Mouse (Mus musculus) thymus, adult 2 months (tissue): ENCODE results near the gene Als2. TPM values are rescaled to one million over a fixed set of nuclear protein-coding genes. Genes with fewer than 3 reads are reported as not detected.
A peak's percentile ranks its signal among the peaks of the same experiment; 100 is the strongest.

Source experiments
- DNase-seq: peaks from one replicate; pipeline ENCODE4 v3.0.0; 2021
- H3K27ac ChIP-seq: fragments of 200-500 bp; 2 replicates; pipeline ENCODE4 v1.5.1; 2012; ENCODE audit warnings: low read length, control low read depth; ENCODE audit not compliant: control insufficient read depth, insufficient read depth
- H3K27me3 ChIP-seq: fragments of 200-500 bp; 2 replicates; pipeline ENCODE4 v1.6.1; 2012; ENCODE audit warnings: mild to moderate bottlenecking, low read length, moderate library complexity, mixed read lengths; ENCODE audit not compliant: control insufficient read depth, insufficient read depth
- H3K36me3 ChIP-seq: fragments of 200-500 bp; 2 replicates; pipeline ENCODE4 v1.6.1; 2012; ENCODE audit warnings: mild to moderate bottlenecking, low read length, moderate library complexity; ENCODE audit not compliant: control insufficient read depth, insufficient read depth
- H3K4me1 ChIP-seq: fragments of 200-500 bp; replicated peaks from 2 replicates; pipeline ENCODE4 v1.6.1; 2012; ENCODE audit warnings: low read length; ENCODE audit not compliant: control insufficient read depth, insufficient read depth
- H3K4me3 ChIP-seq: fragments of 200-500 bp; 2 replicates; pipeline ENCODE4 v1.5.1; 2012; ENCODE audit warnings: mild to moderate bottlenecking, low read length, control low read depth, moderate library complexity; ENCODE audit not compliant: control insufficient read depth, insufficient read depth
- CTCF ChIP-seq: fragments of 200-500 bp; IDR thresholded peaks from 2 replicates; pipeline ENCODE4 v1.5.1; 2012; ENCODE audit warnings: mild to moderate bottlenecking, control low read depth, low read length, moderate library complexity, borderline replicate concordance; ENCODE audit not compliant: control insufficient read depth, poor library complexity, insufficient read depth; ENCODE audit errors: extremely low read depth
- POLR2A ChIP-seq: fragments of 200-500 bp; IDR thresholded peaks from 2 replicates; pipeline ENCODE4 v1.6.1; 2012; ENCODE audit warnings: mild to moderate bottlenecking, low read length, control low read depth, moderate library complexity; ENCODE audit not compliant: control insufficient read depth, poor library complexity, insufficient read depth; ENCODE audit errors: extremely low read depth
- WGBS: fragments of 180-500 bp; shearing (Covaris S2); methylation state at CpG from one replicate; pipeline ENCODE4 v1.1.7; 2018; 5-methylcytosine and 5-hydroxymethylcytosine counted together
- polyA plus RNA-seq: library from polyadenylated mRNA; depleted of rRNA; stranded (reverse); fragments of >200 nt; gene quantifications from 2 replicates; pipeline ENCODE4 v1.2.3, GENCODE M21; 2012

Als2 gene
- polyA plus RNA-seq, 1 experiment = 15.9 TPM

DNA sequence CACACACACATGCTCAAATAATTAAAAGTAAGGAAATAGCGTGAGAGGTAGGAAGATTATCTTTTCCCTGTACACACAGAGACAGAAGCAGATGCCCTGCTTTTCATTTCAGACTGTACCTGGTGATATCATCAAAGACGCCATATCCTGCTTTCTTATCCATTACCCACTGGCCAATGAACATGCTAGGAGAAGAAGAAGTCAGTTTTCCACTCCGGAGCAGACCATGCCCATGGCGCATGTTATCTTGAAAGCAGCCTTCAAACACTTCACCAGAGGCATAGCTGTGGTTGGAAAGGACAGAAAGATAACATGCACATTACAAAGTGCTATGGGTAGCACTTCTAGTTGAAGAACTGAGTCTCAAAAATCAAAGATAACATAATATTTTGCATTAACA, 54.0 kb downstream of the Als2 start:
- WGBS = 96% methylated on average over 4 of the region's 4 CpGs
- Histone ChIP-seq H3K27me3 (no peaks in the 10 kb centered on the region), H3K4me1 (peaks cover 13% of the 10 kb centered on the region), H3K27ac (no peak overlapping the region), H3K4me3 (no peak overlapping the region), H3K36me3 (peaks cover 48% of the 10 kb centered on the region)
- DNase-seq = no peak
- TF ChIP-seq POLR2A = no peak
- TF ChIP-seq CTCF = no peak

DNA sequence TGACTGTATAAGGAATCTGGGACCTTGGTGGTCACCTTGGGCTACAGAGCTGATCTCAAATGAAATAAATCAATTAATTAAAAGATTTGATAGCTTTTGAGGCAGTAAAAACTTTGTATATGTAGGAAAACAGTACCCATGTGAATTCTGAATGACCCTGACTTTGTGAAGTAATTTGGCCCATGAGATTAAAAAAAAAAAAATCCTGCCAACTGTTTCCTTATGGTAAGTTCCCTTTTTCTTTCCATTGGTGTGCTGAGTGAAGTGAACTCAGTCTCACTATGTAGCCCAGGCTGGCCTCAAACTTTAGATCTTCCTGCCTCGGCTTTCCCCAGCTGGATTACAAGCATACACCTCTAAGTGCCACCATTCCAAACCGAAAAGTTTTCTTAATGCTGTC, 54.7 kb downstream of the Als2 start:
- Histone ChIP-seq H3K27ac (no peak overlapping the region), H3K4me3 (no peak overlapping the region), H3K36me3 (peaks cover 51% of the 10 kb centered on the region), H3K27me3 (no peaks in the 10 kb centered on the region), H3K4me1 (peaks cover 17% of the 10 kb centered on the region)
- 95% methylated on average over 2 of the region's 2 CpGs for WGBS
- TF ChIP-seq POLR2A = no peak
- no peak for TF ChIP-seq CTCF
- no peak for DNase-seq

DNA sequence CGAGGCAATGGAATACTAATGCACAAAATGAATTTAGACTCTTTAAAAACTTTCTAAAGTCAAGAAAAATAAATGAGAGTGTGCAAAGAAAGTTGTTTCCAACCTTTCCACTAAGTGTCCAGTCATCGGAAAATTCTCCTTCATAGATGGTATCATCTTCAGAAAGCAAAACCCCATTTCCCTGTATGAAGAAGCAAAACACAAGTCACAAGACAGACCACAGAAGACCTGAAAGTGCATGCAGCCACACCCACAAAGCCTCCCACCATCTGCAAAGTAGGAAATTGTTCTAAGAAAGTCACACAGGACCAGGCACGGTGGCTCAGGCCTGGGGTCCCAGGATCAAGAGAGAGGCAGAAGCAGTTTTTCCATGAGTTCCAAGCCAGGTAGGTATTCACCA, 57.0 kb downstream of the Als2 start:
- Histone ChIP-seq H3K27me3 (no peaks in the 10 kb centered on the region), H3K36me3 (peaks cover 48% of the 10 kb centered on the region), H3K4me3 (no peak overlapping the region), H3K27ac (peak overlapping the region; percentile 3; the same call in 1 of the 2 replicates), H3K4me1 (peaks cover 18% of the 10 kb centered on the region)
- peak; percentile 41 for DNase-seq
- TF ChIP-seq POLR2A = no peak
- no peak for TF ChIP-seq CTCF
- WGBS = 38% methylated on average over 3 of the region's 3 CpGs

- H3K4me1 ChIP-seq = peaks cover 23% of the 10 kb centered on the region
- TF ChIP-seq POLR2A (no peak), CTCF (no peak)
- no peak for DNase-seq
- no peak overlapping the region for H3K4me3 ChIP-seq
- WGBS = 82% methylated on average over 10 of the region's 10 CpGs
- peaks cover 36% of the 10 kb centered on the region for H3K36me3 ChIP-seq
- no peak overlapping the region for H3K27ac ChIP-seq
- no peaks in the 10 kb centered on the region for H3K27me3 ChIP-seq
Measured at GRCm38 (mm10) chr1:59178401-59178800, 58.6 kb downstream of the Als2 start.

DNA sequence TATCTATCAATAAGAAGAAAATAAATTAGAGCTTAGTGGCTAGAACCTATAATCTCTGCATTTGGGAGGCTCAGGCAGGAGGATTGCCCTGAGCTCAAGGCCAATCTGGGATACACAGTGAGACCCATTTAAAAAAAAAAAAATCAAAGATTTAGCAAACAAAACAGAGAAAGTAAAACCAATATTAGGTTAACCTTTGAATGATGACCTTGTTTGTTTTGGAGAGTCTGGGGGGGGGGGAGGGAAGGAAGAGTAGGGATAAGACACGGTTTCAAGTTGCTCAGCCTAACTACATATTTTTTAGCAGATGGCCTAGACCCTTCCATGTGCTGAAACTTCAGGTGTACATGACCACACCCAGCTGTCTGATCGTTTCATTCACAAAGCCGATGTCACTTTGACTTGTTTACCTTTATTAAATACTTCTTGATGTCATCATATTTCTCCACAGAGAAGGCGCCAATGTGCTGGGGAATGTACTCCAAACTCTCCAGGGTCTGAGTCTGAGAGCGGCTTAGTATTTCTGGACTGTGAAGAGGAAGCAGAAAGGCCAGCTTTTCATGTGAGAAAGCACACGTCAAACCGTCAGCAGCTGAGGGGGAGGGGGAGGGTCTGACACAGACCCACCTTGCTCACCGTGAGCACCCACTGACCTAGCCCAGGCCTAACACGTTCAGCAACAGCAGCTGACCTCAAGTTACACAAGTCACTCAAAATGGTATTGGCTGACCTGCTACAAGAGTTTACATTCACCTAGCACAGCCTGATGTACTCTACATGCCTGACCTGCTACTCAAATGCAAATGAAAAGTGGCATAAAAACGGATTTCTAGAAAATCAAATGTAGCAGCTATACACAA, 62.3 kb downstream of the Als2 start:
- TF ChIP-seq POLR2A = no peak
- TF ChIP-seq CTCF = no peak
- peaks cover 39% of the 10 kb centered on the region for H3K4me1 ChIP-seq
- H3K4me3 ChIP-seq = no peak overlapping the region
- peaks cover 18% of the 10 kb centered on the region for H3K36me3 ChIP-seq
- H3K27me3 ChIP-seq = no peaks in the 10 kb centered on the region
- no peak for DNase-seq
- H3K27ac ChIP-seq = peak overlapping the region; percentile 25; the same call in 1 of the 2 replicates
- 55% methylated on average over 10 of the region's 10 CpGs for WGBS

DNA sequence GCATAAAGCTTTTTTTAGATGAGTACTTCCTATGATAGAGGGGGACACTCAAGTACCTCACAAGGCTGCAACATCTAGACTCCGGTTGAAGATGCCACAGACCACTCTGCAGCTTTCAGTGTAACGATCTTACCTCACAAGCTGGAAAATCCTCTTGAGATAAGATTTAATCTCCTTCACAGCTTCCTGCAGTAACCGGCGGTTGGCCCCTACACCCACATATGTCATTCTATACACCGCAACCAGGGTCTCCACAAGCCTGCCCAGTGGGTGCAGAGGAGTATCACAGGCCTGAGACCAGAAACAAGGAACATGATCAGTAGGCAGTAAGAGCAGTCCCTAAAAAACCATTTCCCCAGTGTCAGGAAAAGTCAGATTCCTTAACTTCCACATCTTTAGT, 64.0 kb downstream of the Als2 start:
- Histone ChIP-seq H3K4me1 (peaks cover 34% of the 10 kb centered on the region), H3K27ac (peak overlapping the region; percentile 64), H3K4me3 (no peak overlapping the region), H3K27me3 (no peaks in the 10 kb centered on the region), H3K36me3 (peaks cover 12% of the 10 kb centered on the region; the same call in 1 of the 2 replicates)
- peak; percentile 45 for DNase-seq
- TF ChIP-seq POLR2A (no peak), CTCF (no peak)
- 7% methylated on average over 5 of the region's 5 CpGs for WGBS
